Mouse (Mus musculus) embryonic facial prominence, embryonic 11.5 days (tissue): ENCODE measurements at regions not wholly inside any gene's neighbourhood (a gene's known extent, or its start where the extent isn't known, plus 50 kb on each side); places are given as distances from the start of the nearest gene placed in this dataset.

Experiments used
- ATAC-seq: fragments of 200-750 bp; cut with Nextera tagmentation; replicated peaks from 2 replicates; pipeline ENCODE4 v1.8.0; 2017; ENCODE audit warnings: low read depth; ENCODE audit not compliant: insufficient number of reproducible peaks, low FRiP score, low TSS enrichment
- DNase-seq: peaks from one replicate; pipeline ENCODE4 v3.0.0-alpha.2; 2015; ENCODE audit warnings: low spot score
- H3K27ac ChIP-seq: fragments of 300-500 bp; sonication (generic); replicated peaks from 2 replicates; pipeline ENCODE4 v1.5.1; 2014; ENCODE audit warnings: mild to moderate bottlenecking, low read depth, low read length, control low read depth
- H3K27me3 ChIP-seq: fragments of 300-500 bp; sonication (generic); 2 replicates; pipeline ENCODE4 v1.6.1; 2014; ENCODE audit warnings: mild to moderate bottlenecking, low read length, moderate library complexity, mixed read lengths; ENCODE audit not compliant: control insufficient read depth, insufficient read depth
- H3K36me3 ChIP-seq: fragments of 300-500 bp; sonication (generic); replicated peaks from 2 replicates; pipeline ENCODE4 v1.6.1; 2014; ENCODE audit warnings: low read depth, mild to moderate bottlenecking, low read length, moderate library complexity, mixed read lengths; ENCODE audit not compliant: control insufficient read depth, insufficient read depth
- H3K4me1 ChIP-seq: fragments of 300-500 bp; sonication (generic); 2 replicates; pipeline ENCODE4 v1.6.1; 2014; ENCODE audit warnings: low read length, mixed read lengths; ENCODE audit not compliant: control insufficient read depth, insufficient read depth
- H3K4me2 ChIP-seq: fragments of 300-500 bp; sonication (generic); 2 replicates; pipeline ENCODE4 v1.6.1; 2014; ENCODE audit warnings: low read depth, mild to moderate bottlenecking, control low read depth, low read length, moderate library complexity
- H3K4me3 ChIP-seq: fragments of 300-500 bp; sonication (generic); 2 replicates; pipeline ENCODE4 v1.5.1; 2014; ENCODE audit warnings: low read depth, low read length, control low read depth
- H3K9ac ChIP-seq: fragments of 300-500 bp; sonication (generic); replicated peaks from 2 replicates; pipeline ENCODE4 v1.6.1; 2014; ENCODE audit warnings: mild to moderate bottlenecking, control low read depth, low read length
- H3K9me3 ChIP-seq: fragments of 300-500 bp; sonication (generic); replicated peaks from 2 replicates; pipeline ENCODE4 v1.6.1; 2016; ENCODE audit warnings: mild to moderate bottlenecking, low read length, inconsistent platforms, mixed read lengths; ENCODE audit not compliant: control insufficient read depth
- WGBS: fragments of 180-500 bp; shearing (Covaris S2); extraction: QIAGEN DNeasy Blood & Tissue Kit; methylation state at CpG from one replicate; pipeline ENCODE4 v1.1.7; 2014; 5-methylcytosine and 5-hydroxymethylcytosine counted together

GRCm38 (mm10) chr19:20310653-20311052, 80.1 kb downstream of the Anxa1 start:
- Histone ChIP-seq H3K4me2 (no peak overlapping the region), H3K36me3 (no peaks in the 10 kb centered on the region), H3K4me3 (no peak overlapping the region), H3K9me3 (no peaks in the 10 kb centered on the region), H3K9ac (no peak overlapping the region), H3K4me1 (no peaks in the 10 kb centered on the region), H3K27me3 (no peaks in the 10 kb centered on the region), H3K27ac (no peak overlapping the region)
- no peak for ATAC-seq
- DNase-seq = no peak
- WGBS = 91% methylated on average over 2 of the region's 2 CpGs

GRCm38 (mm10) chr19:20300066-20300651, 90.6 kb downstream of the Anxa1 start:
- H3K4me2 ChIP-seq = no peak overlapping the region
- H3K9me3 ChIP-seq = no peaks in the 10 kb centered on the region
- H3K4me3 ChIP-seq = no peak overlapping the region
- no peaks in the 10 kb centered on the region for H3K36me3 ChIP-seq
- H3K9ac ChIP-seq = no peak overlapping the region
- H3K27ac ChIP-seq = no peak overlapping the region
- no peak for ATAC-seq
- no peaks in the 10 kb centered on the region for H3K4me1 ChIP-seq
- no peak for DNase-seq
- WGBS = 58% methylated on average over 2 of the region's 2 CpGs
- no peaks in the 10 kb centered on the region for H3K27me3 ChIP-seq

GRCm38 (mm10) chr19:20298431-20298830, 92.3 kb downstream of the Anxa1 start:
- H3K9ac ChIP-seq = no peak overlapping the region
- no peaks in the 10 kb centered on the region for H3K9me3 ChIP-seq
- 87% methylated on average over 2 of the region's 2 CpGs for WGBS
- H3K4me3 ChIP-seq = no peak overlapping the region
- no peaks in the 10 kb centered on the region for H3K4me1 ChIP-seq
- H3K27ac ChIP-seq = no peak overlapping the region
- H3K36me3 ChIP-seq = no peaks in the 10 kb centered on the region
- H3K27me3 ChIP-seq = no peaks in the 10 kb centered on the region
- DNase-seq (no peak), ATAC-seq (no peak)
- H3K4me2 ChIP-seq = no peak overlapping the region

GRCm38 (mm10) chr19:20285188-20285587, 105.6 kb downstream of the Anxa1 start:
- Histone ChIP-seq H3K9me3 (no peaks in the 10 kb centered on the region), H3K27ac (no peak overlapping the region), H3K36me3 (no peaks in the 10 kb centered on the region), H3K9ac (no peak overlapping the region), H3K4me2 (no peak overlapping the region), H3K4me3 (no peak overlapping the region), H3K27me3 (no peaks in the 10 kb centered on the region), H3K4me1 (no peaks in the 10 kb centered on the region)
- DNase-seq (no peak), ATAC-seq (no peak)
- WGBS = 85% methylated on average over 4 of the region's 4 CpGs

- Histone ChIP-seq H3K4me1 (no peaks in the 10 kb centered on the region), H3K4me2 (no peak overlapping the region), H3K36me3 (no peaks in the 10 kb centered on the region), H3K4me3 (no peak overlapping the region), H3K9ac (no peak overlapping the region), H3K27me3 (no peaks in the 10 kb centered on the region), H3K27ac (no peak overlapping the region), H3K9me3 (no peaks in the 10 kb centered on the region)
- ATAC-seq (no peak), DNase-seq (no peak)
- 84% methylated on average over 2 of the region's 2 CpGs for WGBS
Measured at GRCm38 (mm10) chr19:20283105-20283504, 107.6 kb downstream of the Anxa1 start.

GRCm38 (mm10) chr19:20261586-20261985, 129.2 kb downstream of the Anxa1 start:
- ATAC-seq (no peak), DNase-seq (no peak)
- Histone ChIP-seq H3K4me2 (no peak overlapping the region), H3K9ac (no peak overlapping the region), H3K27me3 (no peaks in the 10 kb centered on the region), H3K4me3 (no peak overlapping the region), H3K4me1 (no peaks in the 10 kb centered on the region), H3K9me3 (no peaks in the 10 kb centered on the region), H3K36me3 (no peaks in the 10 kb centered on the region), H3K27ac (no peak overlapping the region)
- WGBS = 90% methylated on average over 2 of the region's 2 CpGs

GRCm38 (mm10) chr19:20252151-20252550, 138.6 kb downstream of the Anxa1 start:
- Histone ChIP-seq H3K4me2 (no peak overlapping the region), H3K27me3 (no peaks in the 10 kb centered on the region), H3K4me3 (no peak overlapping the region), H3K36me3 (no peaks in the 10 kb centered on the region), H3K27ac (no peak overlapping the region), H3K9me3 (no peaks in the 10 kb centered on the region), H3K9ac (no peak overlapping the region), H3K4me1 (no peaks in the 10 kb centered on the region)
- no peak for ATAC-seq
- 74% methylated on average over 2 of the region's 2 CpGs for WGBS
- DNase-seq = no peak

- H3K36me3 ChIP-seq = no peaks in the 10 kb centered on the region
- ATAC-seq = no peak
- WGBS = 77% methylated on average over 1 of the region's 1 CpGs
Measured at GRCm38 (mm10) chr19:20243817-20244216, 146.9 kb downstream of the Anxa1 start.

More at GRCm38 (mm10) chr19:20243817-20244216, 146.9 kb downstream of the Anxa1 start:
- H3K9me3 ChIP-seq = no peaks in the 10 kb centered on the region
- no peaks in the 10 kb centered on the region for H3K27me3 ChIP-seq
- no peaks in the 10 kb centered on the region for H3K4me1 ChIP-seq
- no peak for DNase-seq
- H3K27ac ChIP-seq = no peak overlapping the region
- no peak overlapping the region for H3K9ac ChIP-seq
- H3K4me3 ChIP-seq = no peak overlapping the region
- H3K4me2 ChIP-seq = no peak overlapping the region
